ENCODE assay signal across 27 mouse cellular contexts in genomic region chr1:65043433-65043832, GRCm38 (mm10). TPM values are rescaled to one million over a fixed set of nuclear protein-coding genes. Genes with fewer than 3 reads are reported as not detected.
"Had no signal": no experiment of that assay in that cellular context is flagged by ENCODE, and none has a peak within 500 bp of the region (broad histone marks: within the 10 kb centered on the region; RNA-seq: fewer than 3 reads in every experiment).

No protein-coding gene starts in this region.

- H3K9me3 ChIP-seq: limb, embryonic 12.5 days; limb, embryonic 15.5 days; megakaryocyte, embryonic 14.5 days; midbrain, embryonic 10.5 days; neural tube, embryonic 12.5 days; neural tube, embryonic 15.5 days; stomach, embryonic 15.5 days had no signal

- H3K9ac ChIP-seq: limb, embryonic 12.5 days; limb, embryonic 15.5 days; liver, embryonic 14.5 days; liver, postnatal 0 days; lung, embryonic 14.5 days; neural tube, embryonic 12.5 days; neural tube, embryonic 15.5 days; stomach, embryonic 15.5 days had no signal

- H3K27ac ChIP-seq: limb, embryonic 12.5 days; limb, embryonic 15.5 days; liver, embryonic 14.5 days; midbrain, embryonic 10.5 days; neural tube, embryonic 12.5 days; neural tube, embryonic 15.5 days; stomach, embryonic 15.5 days had no signal

- H3K4me1 ChIP-seq: limb, embryonic 15.5 days; midbrain, embryonic 10.5 days; neural tube, embryonic 12.5 days; neural tube, embryonic 15.5 days; stomach, embryonic 15.5 days had no signal

- ATAC-seq: liver, postnatal 0 days; lung, postnatal 0 days had no signal

- H3K4me3 ChIP-seq: limb, embryonic 12.5 days; limb, embryonic 15.5 days; megakaryocyte, embryonic 14.5 days; midbrain, embryonic 10.5 days; neural tube, embryonic 12.5 days; neural tube, embryonic 15.5 days; stomach, embryonic 15.5 days had no signal

- H3K36me3 ChIP-seq: limb, embryonic 12.5 days; limb, embryonic 15.5 days; midbrain, embryonic 10.5 days; neural tube, embryonic 12.5 days; neural tube, embryonic 15.5 days; stomach, embryonic 15.5 days had no signal

- H3K4me2 ChIP-seq: limb, embryonic 12.5 days; limb, embryonic 15.5 days; liver, embryonic 11.5 days; lung, embryonic 14.5 days; neural tube, embryonic 12.5 days; neural tube, embryonic 15.5 days; stomach, embryonic 15.5 days had no signal

- DNase-seq: kidney, adult 18-20 months; kidney, adult 9 months; kidney, postnatal 14 days; kidney, postnatal 4 days; left cerebral cortex, postnatal 4 days; liver, postnatal 0 days; lung, embryonic 14.5 days; midbrain, embryonic 14.5 days; retina, postnatal 1 day; right cerebral cortex, postnatal 25 days; spleen, adult 18-20 months; thymus, postnatal 36 days had no signal

- H3K27me3 ChIP-seq: limb, embryonic 12.5 days; limb, embryonic 15.5 days; neural tube, embryonic 12.5 days; neural tube, embryonic 15.5 days; stomach, embryonic 15.5 days had no signal

RNA-seq across cellular contexts. Expression of gene Cryge, which starts 7.5 kb away (rescaled TPM):
- total RNA-seq: layer of hippocampus, adult 18-20 months; layer of hippocampus, postnatal 14 days; left cerebral cortex, adult 8-10 months; left cerebral cortex, postnatal 14 days; left cerebral cortex, postnatal 4 days had no signal
- polyA plus RNA-seq: kidney, embryonic 16.5 days; limb, embryonic 12.5 days; limb, embryonic 15.5 days; liver, embryonic 11.5 days; liver, embryonic 14.5 days; liver, postnatal 0 days; lung, embryonic 14.5 days; lung, postnatal 0 days; midbrain, embryonic 14.5 days; neural tube, embryonic 12.5 days; neural tube, embryonic 15.5 days; stomach, embryonic 15.5 days had no signal

RNA-seq across cellular contexts. Expression of gene Akr1cl, which starts 10.9 kb away (rescaled TPM):
- total RNA-seq: layer of hippocampus, adult 18-20 months; layer of hippocampus, postnatal 14 days; left cerebral cortex, postnatal 14 days; left cerebral cortex, postnatal 4 days had no signal
- polyA plus RNA-seq: limb, embryonic 12.5 days; liver, embryonic 11.5 days; liver, postnatal 0 days; lung, postnatal 0 days; midbrain, embryonic 14.5 days; neural tube, embryonic 12.5 days; neural tube, embryonic 15.5 days had no signal

RNA-seq across cellular contexts. Expression of gene Crygd, which starts 19.8 kb away (rescaled TPM):
- total RNA-seq: layer of hippocampus, adult 18-20 months; layer of hippocampus, postnatal 14 days; left cerebral cortex, adult 8-10 months; left cerebral cortex, postnatal 14 days; left cerebral cortex, postnatal 4 days had no signal
- polyA plus RNA-seq: kidney, embryonic 16.5 days; limb, embryonic 12.5 days; limb, embryonic 15.5 days; liver, embryonic 11.5 days; liver, embryonic 14.5 days; liver, postnatal 0 days; lung, embryonic 14.5 days; lung, postnatal 0 days; midbrain, embryonic 10.5 days; midbrain, embryonic 14.5 days; neural tube, embryonic 12.5 days; neural tube, embryonic 15.5 days; stomach, embryonic 15.5 days had no signal

RNA-seq across cellular contexts. Expression of gene Crygc, which starts 30.1 kb away (rescaled TPM):
- total RNA-seq: layer of hippocampus, adult 18-20 months; layer of hippocampus, postnatal 14 days; left cerebral cortex, adult 8-10 months; left cerebral cortex, postnatal 14 days; left cerebral cortex, postnatal 4 days had no signal
- polyA plus RNA-seq: kidney, embryonic 16.5 days; limb, embryonic 12.5 days; limb, embryonic 15.5 days; liver, embryonic 11.5 days; liver, embryonic 14.5 days; liver, postnatal 0 days; lung, embryonic 14.5 days; lung, postnatal 0 days; midbrain, embryonic 10.5 days; midbrain, embryonic 14.5 days; neural tube, embryonic 12.5 days; neural tube, embryonic 15.5 days; stomach, embryonic 15.5 days had no signal

RNA-seq across cellular contexts. Expression of gene Crygb, which starts 38.7 kb away (rescaled TPM):
- total RNA-seq: layer of hippocampus, adult 18-20 months; layer of hippocampus, postnatal 14 days; left cerebral cortex, adult 8-10 months; left cerebral cortex, postnatal 14 days; left cerebral cortex, postnatal 4 days had no signal
- polyA plus RNA-seq: kidney, embryonic 16.5 days; limb, embryonic 12.5 days; limb, embryonic 15.5 days; liver, embryonic 11.5 days; liver, embryonic 14.5 days; liver, postnatal 0 days; lung, embryonic 14.5 days; lung, postnatal 0 days; midbrain, embryonic 10.5 days; midbrain, embryonic 14.5 days; neural tube, embryonic 12.5 days; stomach, embryonic 15.5 days had no signal
